Mouse (Mus musculus): ENCODE data around the gene Psg20.
"Not testable (repeated sequence)": the region's sequence is repeated elsewhere in the genome, so short reads cannot be mapped to it uniquely, and the experiment has no call there.

The Psg20 gene

GRCm38 (mm10) chr7:18686085-18686484, at the start of gene Psg20:
Psg20 (minus strand) TSS chr7:18686185.
- in situ Hi-C loops (cut with MboI, MseI), result no loop called here

GRCm38 (mm10) chr7:18734451-18734850, 48.5 kb upstream of the Psg20 start:
- in situ Hi-C loops (cut with MboI, MseI), result no loop called here

GRCm38 (mm10) chr7:18733111-18733510, 47.1 kb upstream of the Psg20 start:
- in situ Hi-C loops (cut with MboI, MseI), result no loop called here

GRCm38 (mm10) chr7:18728391-18728790, 42.4 kb upstream of the Psg20 start:
- in situ Hi-C loops (cut with MboI, MseI), result no loop called here

GRCm38 (mm10) chr7:18725931-18726330, 39.9 kb upstream of the Psg20 start:
- in situ Hi-C loops (cut with MboI, MseI), result not testable (repeated sequence)

- in situ Hi-C loops (cut with MboI, MseI), result no loop called here
Measured at GRCm38 (mm10) chr7:18724001-18724400, 38.0 kb upstream of the Psg20 start.

GRCm38 (mm10) chr7:18717790-18718189, 31.8 kb upstream of the Psg20 start, which contains the start of gene Psg22:
Psg22 (plus strand) TSS chr7:18718090.
- in situ Hi-C loops (cut with MboI, MseI), result no loop called here

GRCm38 (mm10) chr7:18715546-18715945, 29.6 kb upstream of the Psg20 start:
- in situ Hi-C loops (cut with MboI, MseI), result no loop called here

GRCm38 (mm10) chr7:18710846-18711245, 24.9 kb upstream of the Psg20 start:
- in situ Hi-C loops (cut with MboI, MseI), result no loop called here

GRCm38 (mm10) chr7:18710331-18710730, 24.3 kb upstream of the Psg20 start:
- in situ Hi-C loops (cut with MboI, MseI), result not testable (repeated sequence)

- in situ Hi-C loops (cut with MboI, MseI), result no loop called here
Measured at GRCm38 (mm10) chr7:18685586-18685985, 399 bp downstream of the Psg20 start.

- in situ Hi-C loops (cut with MboI, MseI), result no loop called here
Measured at GRCm38 (mm10) chr7:18679772-18680171, 6.2 kb downstream of the Psg20 start.

- in situ Hi-C loops (cut with MboI, MseI), result not testable (repeated sequence)
Measured at GRCm38 (mm10) chr7:18656625-18657024, 29.4 kb downstream of the Psg20 start, which contains the start of gene Psg21. Psg21 (minus strand) TSS chr7:18656725.

GRCm38 (mm10) chr7:18626921-18627320, 59.1 kb downstream of the Psg20 start:
- in situ Hi-C loops (cut with MboI, MseI), result not testable (repeated sequence)

Measured in T-helper 2 cell (primary cell).